Mouse (Mus musculus): ENCODE data around the gene Il22.
"Not testable (repeated sequence)": the region's sequence is repeated elsewhere in the genome, so short reads cannot be mapped to it uniquely, and the experiment has no call there.

Il22 gene

DNA sequence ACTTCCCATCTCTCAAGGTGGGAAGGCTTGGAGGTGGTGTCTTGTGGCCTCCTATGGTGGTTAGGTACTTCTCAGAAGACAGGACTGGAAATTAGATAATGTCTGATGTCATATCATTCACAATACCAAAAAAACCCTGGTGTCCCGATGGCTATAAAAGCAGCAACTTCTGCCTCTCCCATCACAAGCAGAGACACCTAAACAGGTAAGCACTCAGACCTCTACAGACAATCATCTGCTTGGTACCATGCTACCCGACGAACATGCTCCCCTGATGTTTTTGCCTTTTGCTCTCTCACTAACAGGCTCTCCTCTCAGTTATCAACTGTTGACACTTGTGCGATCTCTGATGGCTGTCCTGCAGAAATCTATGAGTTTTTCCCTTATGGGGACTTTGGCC lies at the start of gene Il22:
Il22 (plus strand) TSS at position 301 of the 400 bp plus-strand sequence.
- DNase-seq = no peak

DNA sequence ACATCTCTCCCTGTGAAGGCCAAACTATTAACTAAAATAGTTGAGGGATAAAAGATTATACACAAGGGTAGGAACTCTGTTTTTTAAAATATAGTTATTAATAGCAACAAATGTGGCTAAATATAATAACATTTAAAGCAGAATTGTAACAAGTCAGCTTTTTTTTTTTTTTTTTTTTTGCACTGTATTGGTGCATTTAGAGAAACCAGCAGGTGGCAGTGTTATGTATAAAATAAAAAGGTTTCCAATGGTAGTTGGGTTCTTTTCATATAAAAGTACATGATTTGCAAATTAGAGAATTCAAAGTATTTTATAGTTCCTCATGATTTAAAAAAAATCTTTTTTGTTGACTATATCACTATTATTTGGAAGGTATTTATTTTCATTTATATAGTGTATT lies 48.8 kb upstream of the Il22 start:
- DNase-seq = no peak

- peak; percentile 78 for DNase-seq
Observed at GRCm38 (mm10) chr10:118161131-118161530, 43.6 kb upstream of the Il22 start.

- DNase-seq = no peak
Observed at GRCm38 (mm10) chr10:118169212-118169611, 35.5 kb upstream of the Il22 start.

DNA sequence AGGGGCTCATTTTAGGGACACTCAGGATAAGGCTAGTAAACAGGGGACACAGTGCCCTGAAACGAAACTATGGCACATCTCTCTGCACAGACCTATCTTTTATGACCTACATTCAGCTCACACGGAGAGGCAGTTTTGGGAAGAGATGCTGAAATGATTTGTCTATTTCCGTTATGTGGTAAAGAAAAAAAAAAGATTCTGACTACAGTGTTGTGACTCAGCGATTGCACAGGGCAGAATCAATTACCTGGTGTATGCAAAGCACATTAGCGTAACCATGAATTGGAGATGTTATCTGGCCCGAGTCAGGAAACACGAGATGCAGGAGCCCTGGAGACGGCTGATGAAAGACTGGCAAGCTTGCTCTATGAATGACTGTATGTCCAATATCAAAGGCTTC lies 32.3 kb upstream of the Il22 start:
- no peak for DNase-seq

DNA sequence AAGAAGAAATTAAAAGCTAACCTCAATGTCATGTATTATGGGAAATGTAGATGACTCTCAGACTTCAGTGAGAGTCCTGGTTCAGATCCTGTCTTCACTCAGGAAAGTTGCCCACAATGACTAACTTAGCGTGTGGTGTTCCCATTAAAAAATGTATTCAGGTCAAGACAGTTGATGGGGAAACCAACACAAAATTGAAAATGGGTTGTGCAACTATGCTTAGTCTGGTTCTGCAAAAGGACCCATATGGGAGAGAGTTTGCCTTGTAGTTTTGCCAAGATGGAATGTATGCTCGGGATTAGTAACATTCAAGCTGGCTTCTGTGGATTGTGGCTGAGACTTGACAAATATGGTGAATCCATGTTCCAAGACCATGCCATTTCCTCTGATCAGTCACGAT lies 31.9 kb upstream of the Il22 start:
- peak; percentile 10 for DNase-seq

DNA sequence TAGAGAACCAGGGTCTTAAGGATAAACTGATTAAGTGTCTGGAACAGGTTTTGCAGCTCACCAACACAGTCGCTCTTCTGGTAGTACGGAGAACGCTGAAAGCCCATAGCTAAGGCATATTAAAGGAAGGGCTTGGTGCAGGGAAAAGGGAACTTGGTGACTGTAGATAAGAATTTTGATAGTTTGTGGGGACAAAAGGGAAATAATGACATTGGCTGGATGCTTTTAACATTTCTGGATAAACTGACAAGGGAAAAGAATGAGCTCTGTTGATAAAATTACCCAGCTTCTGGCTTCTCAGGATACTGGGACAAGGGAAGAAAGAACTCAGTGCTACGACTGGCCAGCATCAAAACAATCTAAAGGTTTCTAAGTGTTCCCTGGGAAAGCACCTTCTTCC lies 29.2 kb upstream of the Il22 start:
- not testable (repeated sequence) for DNase-seq

GRCm38 (mm10) chr10:118178735-118179151 lies 26.0 kb upstream of the Il22 start:
- no peak for DNase-seq

GRCm38 (mm10) chr10:118179265-118179664 lies 25.5 kb upstream of the Il22 start:
- no peak for DNase-seq

- not testable (repeated sequence) for DNase-seq
Observed at GRCm38 (mm10) chr10:118195150-118195549, 9.6 kb upstream of the Il22 start.

GRCm38 (mm10) chr10:118215719-118216393 lies 11.1 kb downstream of the Il22 start:
- not testable (repeated sequence) for DNase-seq

DNA sequence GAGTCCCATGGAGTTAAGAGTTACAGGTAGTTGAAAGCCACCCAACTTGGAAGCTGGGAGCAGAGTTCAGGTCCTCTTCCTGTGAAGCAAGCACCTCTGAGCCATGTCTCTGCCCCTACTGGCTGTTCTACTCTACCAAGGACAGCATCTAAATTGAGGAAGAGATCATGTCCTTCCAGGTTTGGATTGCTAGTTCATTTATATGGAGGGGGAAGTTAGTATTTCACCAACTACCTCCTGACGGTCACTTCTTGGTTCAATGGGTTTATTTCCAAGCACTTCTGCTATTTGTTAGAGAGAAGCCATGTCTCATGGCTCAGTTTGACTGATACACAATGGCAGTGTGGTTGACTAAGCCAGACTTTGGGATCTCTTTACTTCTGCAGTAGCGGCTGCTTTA lies 22.9 kb downstream of the Il22 start:
- DNase-seq = not testable (repeated sequence)

DNA sequence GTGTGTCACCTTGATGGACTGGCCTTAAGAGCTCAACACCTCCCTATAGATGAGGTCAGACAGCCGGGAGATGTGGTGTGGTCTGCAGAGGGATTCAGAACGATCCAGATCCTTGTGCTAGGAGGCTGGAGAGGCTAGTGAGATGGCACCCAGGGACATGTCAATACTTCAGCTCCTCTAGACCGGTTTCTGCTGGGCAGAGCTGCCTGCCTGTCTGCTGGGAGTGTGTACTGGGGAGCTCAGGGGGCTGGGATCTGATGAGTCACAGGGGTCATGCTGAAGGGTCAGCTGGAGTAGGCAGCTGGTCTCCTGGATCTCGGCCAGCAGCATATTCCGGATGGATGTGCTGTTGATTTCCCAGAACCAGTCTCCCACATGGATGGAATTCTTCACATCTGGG lies 27.9 kb downstream of the Il22 start:
- DNase-seq = not testable (repeated sequence)

- DNase-seq = not testable (repeated sequence)
Observed at GRCm38 (mm10) chr10:118240680-118241079, 35.9 kb downstream of the Il22 start, which contains the start of gene Gm32717. Gene Gm32717 (minus strand): TSS chr10:118240780.

DNA sequence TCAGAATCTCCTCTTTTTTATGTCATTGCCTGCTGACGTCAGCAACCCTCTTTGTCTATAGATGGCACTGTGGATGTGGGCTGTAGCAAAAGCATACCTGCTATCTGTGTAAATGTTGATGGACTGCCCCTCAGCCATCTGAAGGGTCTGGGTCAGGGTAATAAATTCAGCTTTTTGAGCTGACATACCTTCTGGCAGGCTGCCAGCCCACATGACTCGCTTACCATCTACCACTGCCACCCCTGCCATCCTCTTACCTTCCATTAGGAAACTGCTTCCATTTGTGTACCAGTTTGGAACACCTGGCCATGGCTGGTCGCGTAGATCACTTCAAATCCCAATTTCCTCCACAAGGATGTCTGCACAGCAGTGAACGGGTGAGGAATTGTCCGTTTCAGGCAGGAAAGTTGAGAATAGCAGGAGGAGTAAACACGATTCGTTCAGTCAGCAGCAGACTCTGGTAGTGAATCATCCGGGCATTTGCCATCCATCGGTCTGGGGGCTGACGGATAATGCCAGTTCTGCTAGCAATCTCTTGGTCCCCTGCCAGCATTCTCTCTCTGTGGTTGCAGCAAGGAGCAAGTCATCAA lies 44.4 kb downstream of the Il22 start:
- peak; percentile 28 for DNase-seq

GRCm38 (mm10) chr10:118250852-118251295 lies 46.1 kb downstream of the Il22 start:
- DNase-seq = peak; percentile 6

DNA sequence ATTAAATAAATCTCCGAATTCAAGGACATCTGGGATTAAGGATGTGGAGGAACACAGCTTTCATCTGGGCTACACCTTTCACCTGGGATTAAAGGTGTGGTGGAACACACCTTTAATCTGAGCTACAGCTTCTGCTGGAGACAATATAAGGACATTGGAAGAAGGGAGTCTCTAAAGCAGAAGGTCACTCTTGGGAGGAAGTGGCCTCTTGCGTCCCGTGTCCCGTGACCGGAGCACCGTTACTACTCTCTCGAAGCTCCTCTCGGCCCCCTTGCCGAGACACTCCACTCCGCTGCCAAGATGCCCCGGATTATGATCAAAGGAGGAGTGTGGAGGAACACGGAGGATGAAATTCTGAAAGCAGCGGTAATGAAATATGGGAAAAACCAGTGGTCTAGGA lies 53.6 kb downstream of the Il22 start, which contains the start of gene Gm32802:
Gm32802 (plus strand) TSS at position 301 of the 400 bp plus-strand sequence.
- not testable (repeated sequence) for DNase-seq

Measured in layer of hippocampus, adult 9-11 months (tissue).